Mouse (Mus musculus): ENCODE results near the gene Cdc16.

GRCm38 (mm10) chr8:13789606-13790005 lies 32.1 kb downstream of the Cdc16 start:
- no peak for TF ChIP-seq POLR2A (IDR thresholded peaks at IDR 0.05; ENCODE audit: insufficient read depth, low read length)
- no peak for TF ChIP-seq EP300 (IDR thresholded peaks at IDR 0.05; ENCODE audit: insufficient read depth, low read depth, low read length)
- no peak for TF ChIP-seq CTCF (IDR thresholded peaks at IDR 0.05; ENCODE audit: low read depth, low read length)
